ENCODE assay signal across 8 mouse cellular contexts in genomic region chr2:36214425-36214824, GRCm38 (mm10). TPM values are rescaled to one million over a fixed set of nuclear protein-coding genes. Genes with fewer than 3 reads are reported as not detected.
DNase-seq lines count a peak whose midpoint lies in the region; ATAC-seq and TF ChIP-seq lines count a peak whose summit lies in the region.

No protein-coding gene starts in this region.

- no peaks in the 10 kb centered on the region for H3K9me3 ChIP-seq in heart, embryonic 15.5 days (replicated peaks)
- no peaks in the 10 kb centered on the region for H3K9me3 ChIP-seq in ES-Bruce4 (replicated peaks; ENCODE audit: control insufficient read depth, insufficient read depth, low read length, poor library complexity, severe bottlenecking)
- H3K9me3 ChIP-seq in liver, postnatal 0 days (ENCODE audit: low read length), result no peaks in the 10 kb centered on the region

- 0 out of 2 replicates have a peak overlapping the region, but pooled peaks have one; percentile 20 for H3K4me3 ChIP-seq in heart, embryonic 15.5 days
- no peak overlapping the region for H3K4me3 ChIP-seq in ES-Bruce4 (ENCODE audit: low read depth, low read length)
- no peak overlapping the region for H3K4me3 ChIP-seq in liver, postnatal 0 days (ENCODE audit: low read depth, low read length)

- TF ChIP-seq EP300 in ES-Bruce4 (IDR thresholded peaks at IDR 0.05; ENCODE audit: insufficient read depth, low read depth, low read length), result no peak
- TF ChIP-seq EP300 in liver, postnatal 0 days (IDR thresholded peaks at IDR 0.05; ENCODE audit: low read depth), result no peak

- TF ChIP-seq POLR2A in ES-Bruce4 (IDR thresholded peaks at IDR 0.05; ENCODE audit: insufficient read depth, low read length), result no peak

- peak; percentile 69 for TF ChIP-seq CTCF in ES-Bruce4 (IDR thresholded peaks at IDR 0.05; ENCODE audit: low read depth, low read length)
- peak; percentile 53 for TF ChIP-seq CTCF in liver, postnatal 0 days (IDR thresholded peaks at IDR 0.05; ENCODE audit: low read depth)

- no peak for DNase-seq in heart, postnatal 36 days
- DNase-seq in embryo, embryonic 9.5 days (ENCODE audit: extremely low spot score), result peak; percentile 24
- peak; percentile 49 for DNase-seq in liver, postnatal 0 days
- no peak for DNase-seq in c-Kit-positive CD71-positive TER-119-positive erythroid progenitor cells, embryonic 14.5 days (ENCODE audit: low spot score)
- DNase-seq in adrenal gland, adult 8-10 months, result no peak
- DNase-seq in layer of hippocampus, postnatal 25 days (ENCODE audit: extremely low spot score in 1 of 2, low spot score in 1 of 2), result no peak

- H3K36me3 ChIP-seq in heart, embryonic 15.5 days, result no peaks in the 10 kb centered on the region
- H3K36me3 ChIP-seq in ES-Bruce4 (ENCODE audit: control insufficient read depth, insufficient read depth, low read length, poor library complexity, severe bottlenecking), result no peaks in the 10 kb centered on the region
- no peaks in the 10 kb centered on the region for H3K36me3 ChIP-seq in liver, postnatal 0 days (replicated peaks; ENCODE audit: insufficient read depth, low read length)

- H3K4me1 ChIP-seq in heart, embryonic 15.5 days (replicated peaks), result peaks cover 61% of the 10 kb centered on the region
- peaks cover 7% of the 10 kb centered on the region for H3K4me1 ChIP-seq in ES-Bruce4 (ENCODE audit: control insufficient read depth, insufficient read depth, low read length)
- peaks cover 20% of the 10 kb centered on the region for H3K4me1 ChIP-seq in liver, postnatal 0 days (ENCODE audit: insufficient read depth)

- no peak for ATAC-seq in heart, embryonic 15.5 days (replicated peaks; ENCODE audit: insufficient number of reproducible peaks, insufficient read depth, low FRiP score, low read depth)
- peak; percentile 51 for ATAC-seq in liver, postnatal 0 days

- intact Hi-C loops in heart, postnatal 36 days (cut with DNase I), result loop anchor here (1.0 to 10.0 kb wide), 5 partner anchors 62 to 230 kb away; partner anchors contain the start of genes Lhx6, Mrrf and Rbm18

- H3K27me3 ChIP-seq in heart, embryonic 15.5 days, result peaks cover 24% of the 10 kb centered on the region
- no peaks in the 10 kb centered on the region; the same call in 1 of the 2 replicates for H3K27me3 ChIP-seq in ES-Bruce4 (ENCODE audit: control insufficient read depth, insufficient read depth, low read length, poor library complexity, severe bottlenecking)
- H3K27me3 ChIP-seq in liver, postnatal 0 days (ENCODE audit: insufficient read depth, low read length), result peaks cover 30% of the 10 kb centered on the region

- H3K9ac ChIP-seq in heart, embryonic 15.5 days, result no peak overlapping the region
- H3K9ac ChIP-seq in ES-Bruce4 (ENCODE audit: low read depth, poor library complexity, severe bottlenecking), result no peak overlapping the region
- H3K9ac ChIP-seq in liver, postnatal 0 days (replicated peaks), result no peak overlapping the region

- peak overlapping the region; percentile 52 for H3K4me2 ChIP-seq in heart, embryonic 15.5 days
- peak overlapping the region; percentile 15; the same call in 1 of the 2 replicates for H3K4me2 ChIP-seq in liver, postnatal 0 days (ENCODE audit: low read depth, low read length)

- WGBS in heart, embryonic 15.5 days, result 63% methylated on average over 5 of the region's 5 CpGs
- WGBS in liver, postnatal 0 days (ENCODE audit: insufficient replicate concordance), result 57% methylated on average over 5 of the region's 5 CpGs

- H3K27ac ChIP-seq in heart, embryonic 15.5 days, result no peak overlapping the region
- H3K27ac ChIP-seq in ES-Bruce4 (ENCODE audit: insufficient read depth, low read length), result no peak overlapping the region
- no peak overlapping the region for H3K27ac ChIP-seq in liver, postnatal 0 days (ENCODE audit: low read depth)

RNA-seq across cellular contexts. Expression of gene Ptgs1, which starts 15.8 kb away (rescaled TPM):
- polyA plus RNA-seq in heart, embryonic 15.5 days (2015; fragmentation: Nextera tagmentation; extraction: Ambion mirVana), result 23.0 and 29.7 TPM in 2 replicates
- 10 to 100 TPM; 18.9 to 20.8 TPM for total RNA-seq in heart, postnatal 36 days (2021)
- polyA plus RNA-seq in ES-Bruce4 (2011; ENCODE audit: insufficient read depth, insufficient read length, low read depth, missing spikeins), result 2.2 and 2.3 TPM in 2 replicates
- 24.7 and 25.3 TPM in 2 replicates for polyA plus RNA-seq in liver, postnatal 0 days (2015; fragmentation: Nextera tagmentation; extraction: Ambion mirVana)
- total RNA-seq in adrenal gland, adult 8-10 months (2022), result 10 to 100 TPM; 13.6 to 28.0 (median 17.8) TPM
- 10 to 100 TPM; 16.3 to 17.0 TPM for total RNA-seq in layer of hippocampus, postnatal 25 days (2021)

Comparison
In these comparisons a context has a peak if more than half of its experiments do, and no peak if none do; other contexts are left out.
1. DNase-seq: peak in embryo, embryonic 9.5 days (single experiment) and liver, postnatal 0 days (single experiment); none in heart, postnatal 36 days (0 of 2), c-Kit-positive CD71-positive TER-119-positive erythroid progenitor cells, embryonic 14.5 days (single experiment), adrenal gland, adult 8-10 months (single experiment) and layer of hippocampus, postnatal 25 days (0 of 2).